Mouse (Mus musculus) lung, postnatal 0 days (tissue): ENCODE results near the gene Stpg4. TPM values are rescaled to one million over a fixed set of nuclear protein-coding genes. Genes with fewer than 3 reads are reported as not detected.
A peak's percentile ranks its signal among the peaks of the same experiment; 100 is the strongest.

ENCODE experiments used
- ATAC-seq: fragments of 200-750 bp; cut with Nextera tagmentation; 2 replicates; pipeline ENCODE4 v1.8.0; 2017; ENCODE audit warnings: moderate library complexity
- DNase-seq: peaks from one replicate; pipeline ENCODE4 v3.0.0-alpha.2; 2016; ENCODE audit warnings: low spot score
- H3K27ac ChIP-seq: fragments of 300-500 bp; sonication (generic); 2 replicates; pipeline ENCODE4 v1.5.1; 2014; ENCODE audit warnings: antibody characterized with exemption, mild to moderate bottlenecking, low read length, mixed read lengths
- H3K27me3 ChIP-seq: fragments of 300-500 bp; sonication (generic); replicated peaks from 2 replicates; pipeline ENCODE4 v1.6.1; 2014; ENCODE audit warnings: low read length, mixed read lengths; ENCODE audit not compliant: insufficient read depth
- H3K36me3 ChIP-seq: fragments of 300-500 bp; sonication (generic); 2 replicates; pipeline ENCODE4 v1.6.1; 2014; ENCODE audit warnings: low read length, mixed read lengths; ENCODE audit not compliant: insufficient read depth
- H3K4me1 ChIP-seq: fragments of 300-500 bp; sonication (generic); 2 replicates; pipeline ENCODE4 v1.6.1; 2014; ENCODE audit warnings: antibody characterized with exemption, low read depth, low read length, mixed read lengths; ENCODE audit not compliant: insufficient read depth
- H3K4me2 ChIP-seq: fragments of 300-500 bp; sonication (generic); replicated peaks from 2 replicates; pipeline ENCODE4 v1.6.1; 2014; ENCODE audit warnings: low read depth, mild to moderate bottlenecking, low read length, moderate library complexity, mixed read lengths
- H3K4me3 ChIP-seq: fragments of 300-500 bp; sonication (generic); 2 replicates; pipeline ENCODE4 v1.5.1; 2014; ENCODE audit warnings: low read depth, low read length
- H3K9ac ChIP-seq: fragments of 300-500 bp; sonication (generic); replicated peaks from 2 replicates; pipeline ENCODE4 v1.6.1; 2014; ENCODE audit warnings: low read depth, mild to moderate bottlenecking
- H3K9me3 ChIP-seq: fragments of 300-500 bp; sonication (generic); 2 replicates; pipeline ENCODE4 v1.6.1; 2016; ENCODE audit warnings: low read length, mixed read lengths
- CTCF ChIP-seq: IDR thresholded peaks from 2 replicates; pipeline ENCODE4 v1.5.1; 2016; ENCODE audit warnings: antibody characterized with exemption, mild to moderate bottlenecking
- EP300 ChIP-seq: IDR thresholded peaks from 2 replicates; pipeline ENCODE4 v1.6.1; 2016; ENCODE audit warnings: antibody characterized with exemption, mild to moderate bottlenecking, control low read depth
- WGBS: fragments of 180-500 bp; shearing (Covaris S2); extraction: QIAGEN DNeasy Blood & Tissue Kit; methylation state at CpG from one replicate; pipeline ENCODE4 v1.1.7; 2014; 5-methylcytosine and 5-hydroxymethylcytosine counted together
- polyA plus RNA-seq: library from polyadenylated mRNA; unstranded; fragments of >200 nt; fragmentation: Nextera tagmentation; extraction: Ambion mirVana; gene quantifications from 2 replicates; pipeline ENCODE4 v1.2.1, GENCODE M21; 2015

Gene Stpg4
- polyA plus RNA-seq, 1 experiment from 2014 or later = not detected

DNA sequence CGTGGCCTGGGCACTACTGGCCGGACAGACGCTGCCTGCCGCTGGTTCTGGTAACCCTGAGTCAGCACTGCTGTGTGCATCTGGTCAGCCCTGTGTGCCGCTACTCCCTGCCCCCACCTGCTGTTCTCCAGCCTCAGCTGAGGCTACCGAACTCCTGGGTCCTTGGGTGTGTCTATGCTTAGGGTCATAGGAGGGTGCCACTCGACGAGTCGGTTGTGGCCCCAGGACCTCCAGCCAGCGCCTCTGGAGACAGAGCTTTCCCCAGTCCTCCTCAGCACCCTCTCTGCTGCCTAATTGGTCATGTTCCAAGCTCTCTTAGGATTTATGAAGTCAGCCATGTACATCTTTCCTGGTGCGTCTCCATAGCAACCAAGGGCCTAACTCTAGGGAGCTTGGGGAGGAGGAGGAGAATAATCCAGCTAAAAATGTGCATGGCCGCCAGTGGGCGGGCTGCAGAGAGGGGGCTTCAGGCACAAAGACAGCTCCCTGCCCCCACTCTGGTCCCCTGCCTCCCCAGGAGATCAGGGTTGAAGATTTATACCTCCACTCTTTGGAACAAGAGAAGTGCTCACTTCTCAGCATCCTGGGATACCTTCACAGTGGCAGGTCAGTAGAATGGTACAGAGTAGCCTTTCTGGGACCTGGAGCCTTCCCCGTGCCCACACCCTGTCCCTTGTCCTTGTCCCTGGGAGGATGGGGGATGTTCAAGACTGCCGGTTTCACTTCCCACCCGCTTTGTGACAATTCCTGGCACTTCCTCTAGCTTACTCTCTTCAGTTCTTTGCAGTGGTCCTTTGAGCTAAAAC is 49.0 kb downstream of the Stpg4 start:
- Histone ChIP-seq H3K27me3 (no peaks in the 10 kb centered on the region), H3K36me3 (no peaks in the 10 kb centered on the region), H3K9ac (no peak overlapping the region), H3K27ac (no peak overlapping the region), H3K4me2 (no peak overlapping the region), H3K4me1 (peaks cover 17% of the 10 kb centered on the region; the same call in 1 of the 2 replicates), H3K4me3 (no peak overlapping the region), H3K9me3 (no peaks in the 10 kb centered on the region)
- ATAC-seq (no peak), DNase-seq (peak; percentile 48)
- TF ChIP-seq CTCF (no peak), EP300 (no peak)
- WGBS = 60% methylated on average over 16 of the region's 16 CpGs

DNA sequence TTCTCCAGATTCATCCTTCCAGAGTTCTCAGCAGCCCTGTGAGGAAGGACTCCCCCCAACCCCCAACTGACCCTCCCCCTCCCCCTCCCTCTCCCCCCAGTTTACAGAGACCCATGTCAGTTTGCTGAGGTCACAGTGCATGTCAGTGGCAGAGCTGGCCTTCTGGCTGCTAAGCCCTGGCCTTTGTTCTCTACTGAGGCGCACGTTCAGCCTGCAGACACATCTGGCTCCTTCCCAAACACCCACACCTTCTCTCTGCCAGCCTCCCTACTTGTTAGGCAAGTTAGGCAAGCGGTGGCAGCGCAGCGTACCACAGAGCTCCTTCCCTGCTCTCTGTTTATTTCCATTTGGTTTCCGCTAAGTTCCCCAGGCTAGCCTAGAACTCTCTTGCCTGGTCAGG is 50.0 kb downstream of the Stpg4 start:
- Histone ChIP-seq H3K4me2 (no peak overlapping the region), H3K9ac (no peak overlapping the region), H3K9me3 (no peaks in the 10 kb centered on the region), H3K27me3 (no peaks in the 10 kb centered on the region), H3K4me1 (peaks cover 17% of the 10 kb centered on the region; the same call in 1 of the 2 replicates), H3K4me3 (no peak overlapping the region), H3K27ac (0 out of 2 replicates have a peak overlapping the region, but pooled peaks have one; percentile 85), H3K36me3 (no peaks in the 10 kb centered on the region)
- TF ChIP-seq EP300 (no peak), CTCF (no peak)
- peak; percentile 72 for DNase-seq
- no peak for ATAC-seq
- WGBS = 44% methylated on average over 6 of the region's 6 CpGs

DNA sequence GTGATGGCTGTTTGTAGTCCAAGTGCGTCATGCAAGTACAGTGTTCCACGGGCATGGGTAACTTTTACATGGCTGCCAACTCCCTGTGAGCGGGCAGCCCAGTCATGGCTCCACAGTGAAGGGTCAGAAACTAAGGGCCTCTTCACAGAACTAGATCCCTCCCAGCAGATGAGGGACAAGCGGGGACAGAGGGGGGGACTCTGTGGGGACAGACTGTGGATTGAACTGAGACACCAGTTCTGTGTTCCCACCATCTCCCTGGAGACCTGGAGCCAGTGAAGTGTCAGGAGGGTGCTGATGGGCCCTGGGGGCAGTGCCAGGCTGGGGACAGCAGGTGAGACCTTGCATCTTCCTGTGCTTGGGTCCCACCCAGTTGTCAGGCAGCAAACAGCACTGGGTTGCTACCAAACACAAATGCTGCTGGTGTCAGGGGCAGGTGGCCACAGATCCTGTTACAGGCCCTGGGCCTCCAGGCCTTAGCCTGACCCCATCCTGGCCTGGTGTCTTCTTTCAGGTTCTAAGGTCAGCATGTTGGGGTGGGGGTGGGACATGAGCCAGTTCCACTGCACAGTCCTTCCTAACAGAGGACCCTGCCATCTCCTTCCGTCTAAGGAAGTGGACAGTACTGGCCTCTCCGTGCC is 50.6 kb downstream of the Stpg4 start:
- WGBS = 71% methylated on average over 6 of the region's 6 CpGs
- TF ChIP-seq CTCF = no peak
- no peak for TF ChIP-seq EP300
- H3K4me3 ChIP-seq = no peak overlapping the region
- ATAC-seq = no peak
- peaks cover 17% of the 10 kb centered on the region; the same call in 1 of the 2 replicates for H3K4me1 ChIP-seq
- H3K36me3 ChIP-seq = no peaks in the 10 kb centered on the region
- peak overlapping the region; percentile 85 for H3K27ac ChIP-seq
- no peaks in the 10 kb centered on the region for H3K27me3 ChIP-seq
- H3K9me3 ChIP-seq = no peaks in the 10 kb centered on the region
- H3K4me2 ChIP-seq = no peak overlapping the region
- DNase-seq = no peak
- H3K9ac ChIP-seq = no peak overlapping the region

DNA sequence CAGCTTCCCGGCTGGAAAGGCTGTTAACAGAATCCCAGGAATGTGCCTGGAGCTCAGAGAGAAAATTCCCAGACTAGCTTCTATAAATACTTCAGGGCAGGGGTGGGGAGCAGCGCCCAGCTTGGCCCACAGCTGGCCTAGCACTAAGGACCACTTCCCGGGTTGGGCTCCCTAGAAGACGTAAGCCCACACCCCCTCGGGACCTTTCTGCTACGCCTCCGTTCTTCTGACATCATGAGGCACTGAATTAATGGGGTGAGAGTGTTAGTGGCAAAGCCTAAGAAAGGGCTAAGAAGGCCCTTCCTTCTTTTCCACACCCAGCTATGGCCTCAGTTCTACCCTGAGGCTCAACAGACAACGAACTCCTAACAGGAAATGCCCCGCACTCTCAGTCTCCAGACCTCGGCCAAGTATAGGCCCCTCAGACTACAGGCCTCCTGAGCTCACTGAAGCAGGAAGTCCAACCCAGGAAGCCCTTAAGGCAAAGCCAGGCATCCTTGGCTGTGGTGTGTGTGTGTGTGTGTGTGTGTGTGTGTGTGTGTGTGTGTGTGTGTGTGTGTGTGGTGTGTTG is 51.5 kb downstream of the Stpg4 start:
- DNase-seq = peak; percentile 84
- Histone ChIP-seq H3K4me2 (no peak overlapping the region), H3K27ac (peak overlapping the region; percentile 85), H3K27me3 (no peaks in the 10 kb centered on the region), H3K36me3 (no peaks in the 10 kb centered on the region), H3K9me3 (no peaks in the 10 kb centered on the region), H3K4me3 (no peak overlapping the region), H3K4me1 (peaks cover 17% of the 10 kb centered on the region; the same call in 1 of the 2 replicates), H3K9ac (no peak overlapping the region)
- 11% methylated on average over 10 of the region's 10 CpGs for WGBS
- peak; percentile 86 for ATAC-seq
- TF ChIP-seq EP300 (peak; percentile 52), CTCF (no peak)

DNA sequence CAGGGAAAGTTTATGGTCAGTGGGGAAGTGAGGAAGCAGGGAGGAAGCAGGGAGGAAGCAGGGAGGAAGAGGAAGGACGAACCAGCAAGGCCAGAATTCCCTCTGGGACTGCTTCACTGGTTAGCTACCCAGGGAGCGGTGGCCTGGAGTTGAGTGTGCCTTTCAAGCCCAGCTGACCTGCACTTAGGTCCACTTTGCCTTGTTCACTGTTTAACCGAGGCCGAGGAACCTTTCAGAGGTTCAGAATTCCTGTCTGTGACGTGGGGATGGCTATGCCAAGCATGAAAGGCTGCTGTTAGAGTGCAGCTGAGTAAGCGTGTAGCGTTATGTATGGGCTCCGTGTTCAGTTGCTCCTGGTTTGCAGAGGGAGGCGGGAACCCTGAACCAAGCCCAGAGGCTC is 54.2 kb downstream of the Stpg4 start:
- DNase-seq (no peak), ATAC-seq (no peak)
- no peaks in the 10 kb centered on the region for H3K36me3 ChIP-seq
- peaks cover 17% of the 10 kb centered on the region; the same call in 1 of the 2 replicates for H3K4me1 ChIP-seq
- H3K9ac ChIP-seq = no peak overlapping the region
- H3K27ac ChIP-seq = no peak overlapping the region
- no peak overlapping the region for H3K4me3 ChIP-seq
- H3K9me3 ChIP-seq = no peaks in the 10 kb centered on the region
- TF ChIP-seq CTCF (no peak), EP300 (no peak)
- WGBS = 79% methylated on average over 9 of the region's 9 CpGs
- H3K27me3 ChIP-seq = no peaks in the 10 kb centered on the region
- H3K4me2 ChIP-seq = no peak overlapping the region

DNA sequence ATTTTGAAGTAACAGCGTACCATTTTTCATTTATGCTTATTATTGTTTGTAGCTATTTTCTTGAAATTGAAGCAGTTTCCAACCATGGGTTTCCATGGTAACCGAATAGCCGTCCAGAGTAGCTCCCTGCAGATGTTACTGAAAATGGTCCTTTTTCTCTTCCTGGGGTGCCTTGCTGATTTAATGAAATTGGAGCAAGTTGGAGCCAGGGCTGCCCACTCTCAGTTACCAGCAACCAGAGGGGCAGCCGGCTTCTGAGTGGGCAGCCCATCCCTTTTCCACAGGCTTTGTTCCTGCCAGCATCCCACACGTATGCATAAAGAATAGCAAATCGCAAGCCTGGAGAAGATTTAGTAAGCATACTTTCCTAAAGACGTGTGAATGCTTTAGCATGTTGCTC is 55.4 kb downstream of the Stpg4 start:
- Histone ChIP-seq H3K27me3 (no peaks in the 10 kb centered on the region), H3K4me1 (peaks cover 18% of the 10 kb centered on the region; the same call in 1 of the 2 replicates), H3K4me3 (no peak overlapping the region), H3K9ac (no peak overlapping the region), H3K36me3 (no peaks in the 10 kb centered on the region), H3K27ac (no peak overlapping the region), H3K4me2 (no peak overlapping the region), H3K9me3 (no peaks in the 10 kb centered on the region)
- DNase-seq (no peak), ATAC-seq (no peak)
- TF ChIP-seq CTCF (no peak), EP300 (no peak)
- WGBS = 86% methylated on average over 7 of the region's 7 CpGs
